Mouse (Mus musculus) embryonic facial prominence, embryonic 12.5 days (tissue): ENCODE measurements around the gene Fkbp4. TPM values are rescaled to one million over a fixed set of nuclear protein-coding genes. Genes with fewer than 3 reads are reported as not detected.
"Not testable (repeated sequence)": the region's sequence is repeated elsewhere in the genome, so short reads cannot be mapped to it uniquely, and the experiment has no call there.

ENCODE experiments used
- ATAC-seq: fragments of 200-750 bp; cut with Nextera tagmentation; 2 replicates; pipeline ENCODE4 v1.8.0; 2017; ENCODE audit not compliant: insufficient number of reproducible peaks, insufficient read depth, low FRiP score, low TSS enrichment
- H3K27ac ChIP-seq: fragments of 300-500 bp; sonication (generic); 2 replicates; pipeline ENCODE4 v1.5.1; 2016; ENCODE audit warnings: mild to moderate bottlenecking
- H3K27me3 ChIP-seq: fragments of 300-500 bp; sonication (generic); 2 replicates; pipeline ENCODE4 v1.6.1; 2016; ENCODE audit warnings: mild to moderate bottlenecking, moderate library complexity
- H3K36me3 ChIP-seq: fragments of 300-500 bp; sonication (generic); 2 replicates; pipeline ENCODE4 v1.6.1; 2016; ENCODE audit warnings: mild to moderate bottlenecking
- H3K4me1 ChIP-seq: fragments of 300-500 bp; sonication (generic); 2 replicates; pipeline ENCODE4 v1.6.1; 2016
- H3K4me2 ChIP-seq: fragments of 300-500 bp; sonication (generic); replicated peaks from 2 replicates; pipeline ENCODE4 v1.6.1; 2016; ENCODE audit warnings: mild to moderate bottlenecking, moderate library complexity
- H3K4me3 ChIP-seq: fragments of 300-500 bp; sonication (generic); 2 replicates; pipeline ENCODE4 v1.5.1; 2016; ENCODE audit warnings: mild to moderate bottlenecking
- H3K9ac ChIP-seq: fragments of 300-500 bp; sonication (generic); 2 replicates; pipeline ENCODE4 v1.6.1; 2016; ENCODE audit warnings: mild to moderate bottlenecking, moderate library complexity
- H3K9me3 ChIP-seq: fragments of 300-500 bp; sonication (generic); 2 replicates; pipeline ENCODE4 v1.6.1; 2016; ENCODE audit warnings: mild to moderate bottlenecking, moderate library complexity
- WGBS: fragments of 180-500 bp; shearing (Covaris S2); methylation state at CpG from one replicate; pipeline ENCODE4 v1.1.7; 2016; 5-methylcytosine and 5-hydroxymethylcytosine counted together
- polyA plus RNA-seq: library from polyadenylated mRNA; unstranded; fragments of >200 nt; fragmentation: Nextera tagmentation; extraction: Ambion mirVana; gene quantifications from 2 replicates; pipeline ENCODE4 v1.2.1, GENCODE M21; 2016

Gene Fkbp4
- polyA plus RNA-seq, 1 experiment from 2014 or later: 502 TPM

GRCm38 (mm10) chr6:128389185-128389584, 49.3 kb downstream of the Fkbp4 start:
- Histone ChIP-seq H3K4me3 (no peak overlapping the region), H3K9ac (no peak overlapping the region), H3K4me1 (no peaks in the 10 kb centered on the region), H3K9me3 (no peaks in the 10 kb centered on the region), H3K27ac (no peak overlapping the region), H3K27me3 (no peaks in the 10 kb centered on the region), H3K36me3 (no peaks in the 10 kb centered on the region), H3K4me2 (no peak overlapping the region)
- no peak for ATAC-seq
- 74% methylated on average over 1 of the region's 1 CpGs for whole genome bisulfite sequencing

GRCm38 (mm10) chr6:128385026-128385425, 53.5 kb downstream of the Fkbp4 start:
- ATAC-seq: no peak
- WGBS: 77% methylated on average over 1 of the region's 1 CpGs
- Histone ChIP-seq H3K9ac (no peak overlapping the region), H3K4me1 (no peaks in the 10 kb centered on the region), H3K27me3 (no peaks in the 10 kb centered on the region), H3K9me3 (no peaks in the 10 kb centered on the region), H3K36me3 (no peaks in the 10 kb centered on the region), H3K4me3 (no peak overlapping the region), H3K4me2 (no peak overlapping the region), H3K27ac (no peak overlapping the region)

- no peaks in the 10 kb centered on the region for H3K4me1 ChIP-seq
- 60% methylated on average over 7 of the region's 7 CpGs for WGBS
- no peak overlapping the region for H3K27ac ChIP-seq
- no peak overlapping the region for H3K4me3 ChIP-seq
- H3K36me3 ChIP-seq: no peaks in the 10 kb centered on the region
- no peak for ATAC-seq
- no peaks in the 10 kb centered on the region for H3K27me3 ChIP-seq
- no peaks in the 10 kb centered on the region for H3K9me3 ChIP-seq
- H3K4me2 ChIP-seq: no peak overlapping the region
- no peak overlapping the region for H3K9ac ChIP-seq
Measured at GRCm38 (mm10) chr6:128383752-128384151, 54.7 kb downstream of the Fkbp4 start.

DNA sequence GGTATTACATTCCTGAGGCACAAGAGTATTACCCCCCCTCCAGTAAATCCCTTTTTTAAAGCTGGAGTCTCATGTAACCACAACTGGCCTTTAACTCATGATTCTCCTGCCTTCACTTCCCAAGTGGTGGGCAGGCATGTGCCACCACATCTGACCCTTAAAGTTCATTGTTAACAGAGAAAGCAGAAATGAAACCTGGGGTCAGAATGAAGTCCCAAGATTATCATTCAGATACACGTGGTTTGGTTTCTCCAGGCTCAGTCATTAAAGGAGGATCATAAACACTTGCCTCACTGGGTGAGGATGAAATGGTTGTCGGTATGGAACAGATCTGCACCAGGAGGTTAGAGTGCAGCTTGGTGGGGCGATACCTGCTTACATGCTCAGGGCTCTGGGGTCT, 57.2 kb downstream of the Fkbp4 start:
- Histone ChIP-seq H3K4me2 (no peak overlapping the region), H3K36me3 (peaks cover 8% of the 10 kb centered on the region), H3K27ac (no peak overlapping the region), H3K4me3 (no peak overlapping the region), H3K9me3 (no peaks in the 10 kb centered on the region), H3K4me1 (no peaks in the 10 kb centered on the region), H3K9ac (no peak overlapping the region), H3K27me3 (no peaks in the 10 kb centered on the region)
- no peak for ATAC-seq
- WGBS: 79% methylated on average over 3 of the region's 3 CpGs

GRCm38 (mm10) chr6:128380594-128381167, 57.8 kb downstream of the Fkbp4 start:
- 69% methylated on average over 1 of the region's 1 CpGs for WGBS

More at GRCm38 (mm10) chr6:128380594-128381167, 57.8 kb downstream of the Fkbp4 start:
- not testable (repeated sequence) for ATAC-seq, H3K27ac ChIP-seq, H3K9me3 ChIP-seq, H3K4me3 ChIP-seq, H3K9ac ChIP-seq, H3K4me2 ChIP-seq, H3K4me1 ChIP-seq, H3K27me3 ChIP-seq
- peaks cover 11% of the 10 kb centered on the region for H3K36me3 ChIP-seq

Other genes with a start within 250 kb of the Fkbp4 start
- 2.4 and 3.6 TPM in 2 replicates for gene Tead4, start 137.9 kb downstream of the Fkbp4 start, polyA plus RNA-seq
- gene Tulp3, start 82.8 kb downstream of the Fkbp4 start, polyA plus RNA-seq: 29.1 and 29.3 TPM in 2 replicates
- 160 and 166 TPM in 2 replicates for gene Rhno1, start 75.8 kb downstream of the Fkbp4 start, polyA plus RNA-seq
- 43.8 and 45.1 TPM in 2 replicates for gene Foxm1, start 75.7 kb downstream of the Fkbp4 start, polyA plus RNA-seq
- 0.42 and 0.85 TPM in 2 replicates for gene Tex52, start 63.2 kb downstream of the Fkbp4 start, polyA plus RNA-seq
- gene Gm44596, start 63.2 kb downstream of the Fkbp4 start, polyA plus RNA-seq: not detected in 2 replicates
- gene Nrip2, start 39.4 kb downstream of the Fkbp4 start, polyA plus RNA-seq: 3.6 and 3.7 TPM in 2 replicates
- gene Itfg2, start 13.7 kb downstream of the Fkbp4 start, polyA plus RNA-seq: 38.4 and 40.0 TPM in 2 replicates
- 0.10 TPM in 1 of 2 replicates, not detected in the other for gene Pzp, start 88.0 kb upstream of the Fkbp4 start, polyA plus RNA-seq
- 0.59 and 0.65 TPM in 2 replicates for gene A2ml1, start 142.9 kb upstream of the Fkbp4 start, polyA plus RNA-seq
- not detected in 2 replicates for gene Klrb1a, start 184.9 kb upstream of the Fkbp4 start, polyA plus RNA-seq
- not detected in 2 replicates for gene Clec2h, start 223.7 kb upstream of the Fkbp4 start, polyA plus RNA-seq